Mouse (Mus musculus) cortical plate, adult 2 months (tissue): ENCODE measurements around the gene Cux2.

Experiments
- CTCF ChIP-seq: fragments of 200-500 bp; IDR thresholded peaks from 2 replicates; pipeline ENCODE4 v1.5.1; 2011; ENCODE audit warnings: mild to moderate bottlenecking, control low read depth, low read length; ENCODE audit not compliant: insufficient read depth; ENCODE audit errors: extremely low read depth
- POLR2A ChIP-seq: fragments of 200-500 bp; IDR thresholded peaks from 2 replicates; pipeline ENCODE4 v1.6.1; 2011; ENCODE audit warnings: mild to moderate bottlenecking, low read length, control low read depth; ENCODE audit not compliant: insufficient read depth; ENCODE audit errors: extremely low read depth

- TF ChIP-seq CTCF (0 out of 2 replicates have a peak, but pooled peaks have one; percentile 15), POLR2A (no peak)
Measured at GRCm38 (mm10) chr5:122075736-122076135, 25.8 kb upstream of the Cux2 start.
